In genomic region chr5:33630061-33630460, GRCm38 (mm10) we compare ENCODE assay signal across 8 mouse cellular contexts. TPM values are rescaled to one million over a fixed set of nuclear protein-coding genes. Genes with fewer than 3 reads are reported as not detected.
DNase-seq lines count a peak whose midpoint lies in the region; ATAC-seq and TF ChIP-seq lines count a peak whose summit lies in the region.

No protein-coding gene starts in this region.

- peaks cover 6% of the 10 kb centered on the region; the same call in 1 of the 2 replicates for H3K4me1 ChIP-seq in cerebellum, adult 2 months (ENCODE audit: control insufficient read depth, insufficient read depth, low read length)
- peaks cover 37% of the 10 kb centered on the region for H3K4me1 ChIP-seq in liver, embryonic 13.5 days (replicated peaks)

- H3K4me2 ChIP-seq in liver, embryonic 13.5 days, result peak overlapping the region; percentile 97

- peak overlapping the region; percentile 75 for H3K9ac ChIP-seq in liver, embryonic 13.5 days

- H3K9me3 ChIP-seq in liver, embryonic 13.5 days (replicated peaks), result no peaks in the 10 kb centered on the region

- 4% methylated on average over 9 of the region's 9 CpGs for WGBS in cerebellum, adult 2 months
- 2% methylated on average over 9 of the region's 9 CpGs for WGBS in liver, embryonic 13.5 days (ENCODE audit: insufficient replicate concordance)

- peaks cover 6% of the 10 kb centered on the region for H3K36me3 ChIP-seq in liver, embryonic 13.5 days

- H3K27ac ChIP-seq in cerebellum, adult 2 months (ENCODE audit: insufficient read depth, low read length), result peak overlapping the region; percentile 11; the same call in 1 of the 2 replicates
- peak overlapping the region; percentile 87 for H3K27ac ChIP-seq in liver, embryonic 13.5 days

- DNase-seq in cerebellum, adult 2 months, result no peak
- no peak for DNase-seq in cerebellum, adult 9-10 months
- peak; percentile 65 for DNase-seq in NIH3T3 (ENCODE audit: low read depth)
- DNase-seq in liver, embryonic 13.5 days, result peak; percentile 66
- no peak for DNase-seq in frontal cortex, postnatal 25 days (ENCODE audit: low spot score in 2 of 2)

- TF ChIP-seq POLR2A in cerebellum, adult 2 months (IDR thresholded peaks at IDR 0.05; ENCODE audit: borderline replicate concordance, insufficient read depth, low read length), result no peak

- ATAC-seq in erythroid progenitor cell, adult 5-6 weeks (replicated peaks; ENCODE audit: low FRiP score, poor library complexity, severe bottlenecking), result peak; percentile 75
- ATAC-seq in hematopoietic stem cell, adult 5-6 weeks (replicated peaks in 1 of 2; ENCODE audit: insufficient read depth in 1 of 2, low FRiP score in 2 of 2, low TSS enrichment in 1 of 2, low read depth in 1 of 2, poor library complexity in 2 of 2, severe bottlenecking in 2 of 2), result peak; percentile 18; a peak in 1 of 4 replicates
- ATAC-seq in liver, embryonic 13.5 days (ENCODE audit: low read depth), result peak; percentile 73
- ATAC-seq in monocyte, adult 5-6 weeks (replicated peaks; ENCODE audit: insufficient number of reproducible peaks, low FRiP score, low TSS enrichment, poor library complexity, severe bottlenecking), result peak; percentile 5; the same call in 1 of the 2 replicates

- H3K27me3 ChIP-seq in cerebellum, adult 2 months (ENCODE audit: control insufficient read depth, insufficient read depth, low read length), result no peaks in the 10 kb centered on the region
- H3K27me3 ChIP-seq in liver, embryonic 13.5 days, result no peaks in the 10 kb centered on the region

- peak overlapping the region; percentile 75 for H3K4me3 ChIP-seq in cerebellum, adult 2 months (replicated peaks; ENCODE audit: insufficient read depth, low read depth, low read length)
- peak overlapping the region; percentile 85 for H3K4me3 ChIP-seq in liver, embryonic 13.5 days (replicated peaks)

- no peak for TF ChIP-seq CTCF in cerebellum, adult 2 months (IDR thresholded peaks at IDR 0.05; ENCODE audit: borderline replicate concordance, insufficient read depth, low read depth, low read length)

RNA-seq across cellular contexts. Expression of gene Gm9903, which starts 0.3 kb away (rescaled TPM):
- polyA plus RNA-seq in cerebellum, adult 2 months (2012; rRNA removed), result 0.93 and 1.1 TPM in 2 replicates
- total RNA-seq in erythroid progenitor cell, adult 5-6 weeks (2015; ENCODE audit: low replicate concordance), result not detected in 2 replicates
- 0.77 TPM in 1 of 2 replicates, not detected in the other for total RNA-seq in erythroid progenitor cell, adult 5-6 weeks (2017; ENCODE audit: low replicate concordance)
- total RNA-seq in hematopoietic stem cell, adult 5-6 weeks (2017), result 0.20 and 0.81 TPM in 2 replicates
- 0.13 TPM in 1 of 2 replicates, not detected in the other for polyA plus RNA-seq in liver, embryonic 13.5 days (2015; fragmentation: Nextera tagmentation; extraction: Ambion mirVana)
- 2.0 TPM in 1 of 3 replicates, not detected in the others for total RNA-seq in monocyte, adult 5-6 weeks (2017)

RNA-seq across cellular contexts. Expression of gene Fam53a, which starts 0.6 kb away (rescaled TPM):
- polyA plus RNA-seq in cerebellum, adult 2 months (2012; rRNA removed), result 18.0 and 18.5 TPM in 2 replicates
- 8.0 and 9.7 TPM in 2 replicates for total RNA-seq in erythroid progenitor cell, adult 5-6 weeks (2015; ENCODE audit: low replicate concordance)
- 3.0 and 29.2 TPM in 2 replicates for total RNA-seq in erythroid progenitor cell, adult 5-6 weeks (2017; ENCODE audit: low replicate concordance)
- total RNA-seq in hematopoietic stem cell, adult 5-6 weeks (2017), result 13.3 and 18.6 TPM in 2 replicates
- polyA plus RNA-seq in liver, embryonic 13.5 days (2015; fragmentation: Nextera tagmentation; extraction: Ambion mirVana), result 26.7 and 31.3 TPM in 2 replicates
- total RNA-seq in monocyte, adult 5-6 weeks (2017), result 12.5 to 25.0 TPM (median 16.3 TPM) in 3 replicates

RNA-seq across cellular contexts. Expression of gene Slbp, which starts 22.3 kb away (rescaled TPM):
- 39.4 and 41.8 TPM in 2 replicates for polyA plus RNA-seq in cerebellum, adult 2 months (2012; rRNA removed)
- 377 and 483 TPM in 2 replicates for total RNA-seq in erythroid progenitor cell, adult 5-6 weeks (2015; ENCODE audit: low replicate concordance)
- 503 and 597 TPM in 2 replicates for total RNA-seq in erythroid progenitor cell, adult 5-6 weeks (2017; ENCODE audit: low replicate concordance)
- 220 and 242 TPM in 2 replicates for total RNA-seq in hematopoietic stem cell, adult 5-6 weeks (2017)
- 319 and 390 TPM in 2 replicates for polyA plus RNA-seq in liver, embryonic 13.5 days (2015; fragmentation: Nextera tagmentation; extraction: Ambion mirVana)
- total RNA-seq in monocyte, adult 5-6 weeks (2017), result 195 to 235 TPM (median 203 TPM) in 3 replicates

RNA-seq across cellular contexts. Expression of gene Tacc3, which starts 27.9 kb away (rescaled TPM):
- 9.2 and 9.8 TPM in 2 replicates for polyA plus RNA-seq in cerebellum, adult 2 months (2012; rRNA removed)
- 544 and 682 TPM in 2 replicates for total RNA-seq in erythroid progenitor cell, adult 5-6 weeks (2015; ENCODE audit: low replicate concordance)
- 404 and 639 TPM in 2 replicates for total RNA-seq in erythroid progenitor cell, adult 5-6 weeks (2017; ENCODE audit: low replicate concordance)
- total RNA-seq in hematopoietic stem cell, adult 5-6 weeks (2017), result 103 and 133 TPM in 2 replicates
- polyA plus RNA-seq in liver, embryonic 13.5 days (2015; fragmentation: Nextera tagmentation; extraction: Ambion mirVana), result 158 and 183 TPM in 2 replicates
- 24.9 to 30.8 TPM (median 27.7 TPM) in 3 replicates for total RNA-seq in monocyte, adult 5-6 weeks (2017)

RNA-seq across cellular contexts. Expression of gene Tmem129, which starts 28.2 kb away (rescaled TPM):
- 50.1 and 50.2 TPM in 2 replicates for polyA plus RNA-seq in cerebellum, adult 2 months (2012; rRNA removed)
- 44.4 and 49.4 TPM in 2 replicates for total RNA-seq in erythroid progenitor cell, adult 5-6 weeks (2015; ENCODE audit: low replicate concordance)
- 28.2 and 37.7 TPM in 2 replicates for total RNA-seq in erythroid progenitor cell, adult 5-6 weeks (2017; ENCODE audit: low replicate concordance)
- total RNA-seq in hematopoietic stem cell, adult 5-6 weeks (2017), result 18.3 and 23.0 TPM in 2 replicates
- 20.2 and 21.9 TPM in 2 replicates for polyA plus RNA-seq in liver, embryonic 13.5 days (2015; fragmentation: Nextera tagmentation; extraction: Ambion mirVana)
- 5.3 to 21.8 TPM (median 6.9 TPM) in 3 replicates for total RNA-seq in monocyte, adult 5-6 weeks (2017)

Comparison
In these comparisons a context has a peak if more than half of its experiments do, and no peak if none do; other contexts are left out.
1. DNase-seq: peak in NIH3T3 (single experiment) and liver, embryonic 13.5 days (single experiment); none in cerebellum, adult 2 months (0 of 2), cerebellum, adult 9-10 months (single experiment) and frontal cortex, postnatal 25 days (0 of 2).
2. ATAC-seq: peak in every context shown above with its lines; median percentile 75 in erythroid progenitor cell, adult 5-6 weeks; 73 in liver, embryonic 13.5 days; 18 in hematopoietic stem cell, adult 5-6 weeks; 5 in monocyte, adult 5-6 weeks.